8 mouse cellular contexts compared by ENCODE assay signal in genomic region chr2:22621828-22622731, GRCm38 (mm10). TPM values are rescaled to one million over a fixed set of nuclear protein-coding genes. Genes with fewer than 3 reads are reported as not detected.
DNase-seq lines count a peak whose midpoint lies in the region; ATAC-seq and TF ChIP-seq lines count a peak whose summit lies in the region.

TSS of gene Gad2 (plus strand) at chr2:22622205.

- peak within 1 kb of the TSS; percentile 47 for H3K4me3 ChIP-seq in heart, embryonic 12.5 days
- peak within 1 kb of the TSS; percentile 33 for H3K4me3 ChIP-seq in embryonic facial prominence, embryonic 15.5 days (replicated peaks)
- H3K4me3 ChIP-seq in hindbrain, postnatal 0 days (ENCODE audit: low read length), result peak within 1 kb of the TSS; percentile 49
- peak within 1 kb of the TSS; percentile 48 for H3K4me3 ChIP-seq in neural tube, embryonic 12.5 days

- H3K36me3 ChIP-seq in heart, embryonic 12.5 days, result no peaks in the 10 kb centered on the region
- H3K36me3 ChIP-seq in embryonic facial prominence, embryonic 15.5 days, result no peaks in the 10 kb centered on the region
- H3K36me3 ChIP-seq in hindbrain, postnatal 0 days (ENCODE audit: insufficient read depth, low read length), result no peaks in the 10 kb centered on the region
- no peaks in the 10 kb centered on the region for H3K36me3 ChIP-seq in neural tube, embryonic 12.5 days

- 0 out of 2 replicates have a peak, but pooled peaks have one; percentile 13 for TF ChIP-seq CTCF in hindbrain, postnatal 0 days (IDR thresholded peaks at IDR 0.05; ENCODE audit: low read depth)

- peaks cover 83% of the 10 kb centered on the region for H3K27me3 ChIP-seq in heart, embryonic 12.5 days (replicated peaks)
- peaks cover 92% of the 10 kb centered on the region for H3K27me3 ChIP-seq in embryonic facial prominence, embryonic 15.5 days
- H3K27me3 ChIP-seq in hindbrain, postnatal 0 days (ENCODE audit: insufficient read depth, low read length), result peaks cover 43% of the 10 kb centered on the region
- peaks cover 84% of the 10 kb centered on the region for H3K27me3 ChIP-seq in neural tube, embryonic 12.5 days (replicated peaks)

- no peak for DNase-seq in heart, adult 9 months (ENCODE audit: low spot score in 2 of 2)
- peak; percentile 75 for DNase-seq in ZHBTc4 (ENCODE audit: low read depth, low spot score)
- DNase-seq in hindbrain, postnatal 0 days (ENCODE audit: low spot score), result peak; percentile 70
- peak; percentile 39 for DNase-seq in left cerebral cortex, postnatal 4 days
- DNase-seq in spleen, adult 12 weeks (ENCODE audit: low spot score), result no peak

- H3K27ac ChIP-seq in heart, embryonic 12.5 days (ENCODE audit: poor library complexity, severe bottlenecking), result no peak within 1 kb of the TSS
- no peak within 1 kb of the TSS for H3K27ac ChIP-seq in embryonic facial prominence, embryonic 15.5 days (replicated peaks)
- peak within 1 kb of the TSS; percentile 81 for H3K27ac ChIP-seq in hindbrain, postnatal 0 days
- H3K27ac ChIP-seq in neural tube, embryonic 12.5 days, result peak within 1 kb of the TSS; percentile 79

- H3K9ac ChIP-seq in heart, embryonic 12.5 days, result no peak within 1 kb of the TSS
- no peak within 1 kb of the TSS for H3K9ac ChIP-seq in embryonic facial prominence, embryonic 15.5 days
- H3K9ac ChIP-seq in hindbrain, postnatal 0 days (replicated peaks; ENCODE audit: low read length), result peak within 1 kb of the TSS; percentile 61
- peak within 1 kb of the TSS; percentile 67 for H3K9ac ChIP-seq in neural tube, embryonic 12.5 days

- H3K4me2 ChIP-seq in heart, embryonic 12.5 days, result peak within 1 kb of the TSS; percentile 88
- peak within 1 kb of the TSS; percentile 55 for H3K4me2 ChIP-seq in embryonic facial prominence, embryonic 15.5 days (replicated peaks)
- H3K4me2 ChIP-seq in hindbrain, postnatal 0 days (ENCODE audit: low read depth, low read length), result peak within 1 kb of the TSS; percentile 80
- peak within 1 kb of the TSS; percentile 72 for H3K4me2 ChIP-seq in neural tube, embryonic 12.5 days (replicated peaks)

- under 1% methylated on average over 55 of the region's 55 CpGs for WGBS in heart, embryonic 12.5 days
- under 1% methylated on average over 55 of the region's 55 CpGs for WGBS in embryonic facial prominence, embryonic 15.5 days
- WGBS in hindbrain, postnatal 0 days, result under 1% methylated on average over 55 of the region's 55 CpGs
- WGBS in neural tube, embryonic 12.5 days, result under 1% methylated on average over 55 of the region's 55 CpGs

- H3K4me1 ChIP-seq in heart, embryonic 12.5 days (replicated peaks), result peaks cover 25% of the 10 kb centered on the region
- H3K4me1 ChIP-seq in embryonic facial prominence, embryonic 15.5 days, result peaks cover 23% of the 10 kb centered on the region
- H3K4me1 ChIP-seq in hindbrain, postnatal 0 days (ENCODE audit: insufficient read depth, low read length), result peaks cover 9% of the 10 kb centered on the region; the same call in 1 of the 2 replicates
- H3K4me1 ChIP-seq in neural tube, embryonic 12.5 days, result peaks cover 41% of the 10 kb centered on the region

- intact Hi-C loops in left cerebral cortex, postnatal 4 days (cut with DNase I), result loop anchor here (5.0 kb wide), 1 partner anchor 665 kb away; no protein-coding TSS in a partner anchor

- no peaks in the 10 kb centered on the region for H3K9me3 ChIP-seq in heart, embryonic 12.5 days (replicated peaks)
- no peaks in the 10 kb centered on the region for H3K9me3 ChIP-seq in embryonic facial prominence, embryonic 15.5 days (replicated peaks)
- H3K9me3 ChIP-seq in hindbrain, postnatal 0 days (ENCODE audit: low read length), result no peaks in the 10 kb centered on the region
- H3K9me3 ChIP-seq in neural tube, embryonic 12.5 days, result no peaks in the 10 kb centered on the region

- ATAC-seq in heart, embryonic 12.5 days (ENCODE audit: insufficient number of reproducible peaks, low FRiP score), result peak; percentile 82
- ATAC-seq in embryonic facial prominence, embryonic 15.5 days (ENCODE audit: insufficient number of reproducible peaks, low FRiP score, low TSS enrichment, low read depth), result peak; percentile 67
- peak; percentile 82 for ATAC-seq in hindbrain, postnatal 0 days
- peak; percentile 74 for ATAC-seq in neural tube, embryonic 12.5 days (ENCODE audit: low FRiP score, low read depth)

RNA-seq across cellular contexts. Expression of gene Gad2, which starts in this region (rescaled TPM):
- polyA plus RNA-seq in heart, embryonic 12.5 days (2016; fragmentation: Nextera tagmentation; extraction: Ambion mirVana), result 0.17 and 0.42 TPM in 2 replicates
- polyA plus RNA-seq in embryonic facial prominence, embryonic 15.5 days (2015; fragmentation: Nextera tagmentation; extraction: Ambion mirVana), result 0.35 and 0.53 TPM in 2 replicates
- 34.9 and 40.0 TPM in 2 replicates for total RNA-seq in hindbrain, postnatal 0 days (2014; rRNA removed)
- polyA plus RNA-seq in hindbrain, postnatal 0 days (2015; fragmentation: Nextera tagmentation; extraction: Ambion mirVana), result 46.1 and 48.3 TPM in 2 replicates
- 10 to 100 TPM; 29.3 to 46.8 TPM for total RNA-seq in left cerebral cortex, postnatal 4 days (2021)
- 36.7 and 45.5 TPM in 2 replicates for polyA plus RNA-seq in neural tube, embryonic 12.5 days (2016; fragmentation: Nextera tagmentation; extraction: Ambion mirVana)

Comparison
In these comparisons a context has a peak if more than half of its experiments do, and no peak if none do; other contexts are left out.
1. RNA of gene Gad2 (polyA plus RNA-seq): 46.1 to 48.3 TPM in hindbrain, postnatal 0 days and 36.7 to 45.5 TPM in neural tube, embryonic 12.5 days; 0.35 to 0.53 TPM in embryonic facial prominence, embryonic 15.5 days and 0.17 to 0.42 TPM in heart, embryonic 12.5 days; every median in the first group is over 10 times any median in the second.
2. Peak in ATAC-seq, H3K4me3 ChIP-seq and H3K4me2 ChIP-seq in heart, embryonic 12.5 days; RNA of the gene not detected or under 1 TPM.
3. Peak in ATAC-seq, H3K4me3 ChIP-seq and H3K4me2 ChIP-seq in embryonic facial prominence, embryonic 15.5 days; RNA of the gene not detected or under 1 TPM.
4. H3K27ac ChIP-seq: peak in hindbrain, postnatal 0 days (single experiment) and neural tube, embryonic 12.5 days (single experiment); none in heart, embryonic 12.5 days (single experiment) and embryonic facial prominence, embryonic 15.5 days (single experiment).
5. H3K9ac ChIP-seq: peak in hindbrain, postnatal 0 days (single experiment) and neural tube, embryonic 12.5 days (single experiment); none in heart, embryonic 12.5 days (single experiment) and embryonic facial prominence, embryonic 15.5 days (single experiment).
6. DNase-seq: peak in ZHBTc4 (single experiment), hindbrain, postnatal 0 days (single experiment) and left cerebral cortex, postnatal 4 days (single experiment); none in heart, adult 9 months (0 of 2) and spleen, adult 12 weeks (single experiment).
7. Peak in every context shown above with its lines, with median percentiles within 50 percentile points of each other: ATAC-seq, H3K4me2 ChIP-seq and H3K4me3 ChIP-seq.